15 mouse cellular contexts compared by ENCODE assay signal in genomic region chr11:54008416-54008920, GRCm38 (mm10). TPM values are rescaled to one million over a fixed set of nuclear protein-coding genes. Genes with fewer than 3 reads are reported as not detected.
DNase-seq lines count a peak whose midpoint lies in the region; ATAC-seq lines count a peak whose summit lies in the region.
"Had no signal": no experiment of that assay in that cellular context is flagged by ENCODE, and none has a peak within 500 bp of the region (broad histone marks: within the 10 kb centered on the region; RNA-seq: fewer than 3 reads in every experiment).

No protein-coding gene starts in this region.

- H3K9ac ChIP-seq in limb, embryonic 11.5 days (ENCODE audit: low read length) = no peak overlapping the region
- H3K9ac ChIP-seq in embryonic facial prominence, embryonic 14.5 days (ENCODE audit: low read depth, low read length) = no peak overlapping the region
- H3K9ac ChIP-seq: limb, embryonic 13.5 days; neural tube, embryonic 13.5 days had no signal

- WGBS in limb, embryonic 11.5 days = 63% methylated on average over 10 of the region's 10 CpGs
- WGBS in limb, embryonic 10.5 days = 69% methylated on average over 10 of the region's 10 CpGs
- 42% methylated on average over 10 of the region's 10 CpGs for WGBS in embryonic facial prominence, embryonic 14.5 days

- H3K27me3 ChIP-seq in limb, embryonic 11.5 days (ENCODE audit: control insufficient read depth, insufficient read depth, low read length) = no peaks in the 10 kb centered on the region
- H3K27me3 ChIP-seq in limb, embryonic 10.5 days (ENCODE audit: low read depth, poor library complexity, severe bottlenecking) = no peaks in the 10 kb centered on the region
- H3K27me3 ChIP-seq in embryonic facial prominence, embryonic 14.5 days (replicated peaks; ENCODE audit: control insufficient read depth, insufficient read depth, low read length) = no peaks in the 10 kb centered on the region
- H3K27me3 ChIP-seq: limb, embryonic 13.5 days; neural tube, embryonic 13.5 days had no signal

- no peak for ATAC-seq in limb, embryonic 11.5 days (ENCODE audit: insufficient number of reproducible peaks, low FRiP score, low TSS enrichment, low read depth)
- ATAC-seq in embryonic facial prominence, embryonic 14.5 days (ENCODE audit: low read depth) = no peak
- ATAC-seq: forebrain, embryonic 14.5 days; midbrain, embryonic 16.5 days had no signal

- no peak overlapping the region for H3K27ac ChIP-seq in limb, embryonic 11.5 days (replicated peaks; ENCODE audit: low read depth, low read length)
- H3K27ac ChIP-seq in limb, embryonic 10.5 days = no peak overlapping the region
- H3K27ac ChIP-seq in embryonic facial prominence, embryonic 14.5 days (replicated peaks; ENCODE audit: low read depth, low read length) = peak overlapping the region; percentile 15; the same call in 1 of the 2 replicates
- H3K27ac ChIP-seq: limb, embryonic 13.5 days; macrophage; neural tube, embryonic 13.5 days had no signal

- DNase-seq in adrenal gland, adult 2 months = peak; percentile 17
- no peak for DNase-seq in adrenal gland, adult 18-20 months (ENCODE audit: low spot score in 2 of 2)
- peak; percentile 49 to 75 for DNase-seq in heart, adult 18-20 months
- no peak for DNase-seq in heart, postnatal 10 days
- peak; percentile 27 for DNase-seq in limb, embryonic 11.5 days (ENCODE audit: low spot score)
- DNase-seq in limb, embryonic 10.5 days (ENCODE audit: low spot score) = no peak
- peak; percentile 46 for DNase-seq in embryonic facial prominence, embryonic 14.5 days (ENCODE audit: low spot score)
- no peak for DNase-seq in spleen, postnatal 36 days (ENCODE audit: low spot score in 2 of 2)
- DNase-seq: heart, postnatal 4 days; right cerebral cortex, adult 18-20 months had no signal

- no peaks in the 10 kb centered on the region for H3K9me3 ChIP-seq in limb, embryonic 11.5 days (ENCODE audit: control insufficient read depth, low read length)
- no peaks in the 10 kb centered on the region for H3K9me3 ChIP-seq in limb, embryonic 10.5 days (replicated peaks)
- H3K9me3 ChIP-seq in embryonic facial prominence, embryonic 14.5 days (ENCODE audit: control insufficient read depth, low read length) = no peaks in the 10 kb centered on the region
- H3K9me3 ChIP-seq: limb, embryonic 13.5 days; neural tube, embryonic 13.5 days had no signal

- no peak overlapping the region for H3K4me3 ChIP-seq in limb, embryonic 11.5 days (ENCODE audit: low read depth, low read length)
- no peak overlapping the region for H3K4me3 ChIP-seq in limb, embryonic 10.5 days
- no peak overlapping the region for H3K4me3 ChIP-seq in embryonic facial prominence, embryonic 14.5 days (ENCODE audit: low read depth, low read length)
- H3K4me3 ChIP-seq: limb, embryonic 13.5 days; neural tube, embryonic 13.5 days had no signal

- no peak overlapping the region for H3K4me2 ChIP-seq in limb, embryonic 11.5 days (ENCODE audit: low read depth, severe bottlenecking)
- no peak overlapping the region for H3K4me2 ChIP-seq in embryonic facial prominence, embryonic 14.5 days (ENCODE audit: low read depth, low read length)
- H3K4me2 ChIP-seq: limb, embryonic 13.5 days; neural tube, embryonic 13.5 days had no signal

- intact Hi-C loops in heart, postnatal 10 days (cut with DNase I) = loop anchor here (10.0 kb wide), 1 partner anchor 526 kb away; no protein-coding TSS in a partner anchor

- no peaks in the 10 kb centered on the region; the same call in 1 of the 2 replicates for H3K4me1 ChIP-seq in limb, embryonic 11.5 days (ENCODE audit: control insufficient read depth, insufficient read depth, low read length)
- H3K4me1 ChIP-seq in limb, embryonic 10.5 days = peaks cover 15% of the 10 kb centered on the region
- peaks cover 13% of the 10 kb centered on the region; the same call in 1 of the 2 replicates for H3K4me1 ChIP-seq in embryonic facial prominence, embryonic 14.5 days (ENCODE audit: control insufficient read depth, insufficient read depth, low read length)
- H3K4me1 ChIP-seq: neural tube, embryonic 13.5 days had no signal

- no peaks in the 10 kb centered on the region for H3K36me3 ChIP-seq in limb, embryonic 11.5 days (ENCODE audit: control insufficient read depth, insufficient read depth, low read length)
- H3K36me3 ChIP-seq in limb, embryonic 10.5 days = no peaks in the 10 kb centered on the region
- no peaks in the 10 kb centered on the region for H3K36me3 ChIP-seq in embryonic facial prominence, embryonic 14.5 days (ENCODE audit: control insufficient read depth, insufficient read depth, low read length)
- H3K36me3 ChIP-seq: limb, embryonic 13.5 days; neural tube, embryonic 13.5 days had no signal

RNA-seq across cellular contexts. Expression of gene Slc22a4, which starts 19.4 kb away (rescaled TPM):
- 10 to 100 TPM in 1 of 2 experiments, 1 to 10 TPM in 1; 7.1 to 10.8 TPM for total RNA-seq in adrenal gland, adult 2 months (2021)
- polyA plus RNA-seq in adrenal gland, adult 2 months (2012; rRNA removed) = 7.1 and 10.3 TPM in 2 replicates
- 1 to 10 TPM; 7.4 to 7.8 TPM for total RNA-seq in adrenal gland, adult 18-20 months (2021)
- total RNA-seq in heart, adult 18-20 months (2021) = 1 to 10 TPM; 4.6 to 5.8 TPM
- total RNA-seq in heart, postnatal 10 days (2021) = 1 to 10 TPM; 1.9 to 2.2 TPM
- polyA plus RNA-seq in limb, embryonic 11.5 days (2014; fragmentation: Nextera tagmentation; extraction: Ambion mirVana) = 0.89 and 1.1 TPM in 2 replicates
- polyA plus RNA-seq in limb, embryonic 10.5 days (2016; fragmentation: Nextera tagmentation; extraction: Ambion mirVana) = 1.1 TPM in 2 replicates
- polyA plus RNA-seq in embryonic facial prominence, embryonic 14.5 days (2014; fragmentation: Nextera tagmentation; extraction: Ambion mirVana) = 1.7 and 2.3 TPM in 2 replicates

RNA-seq across cellular contexts. Expression of gene Slc22a21, which starts 28.3 kb away (rescaled TPM):
- 1 to 10 TPM; 2.8 to 5.3 TPM for total RNA-seq in adrenal gland, adult 2 months (2021)
- 3.3 and 3.9 TPM in 2 replicates for polyA plus RNA-seq in adrenal gland, adult 2 months (2012; rRNA removed)
- total RNA-seq in adrenal gland, adult 18-20 months (2021) = 1 to 10 TPM; 3.5 to 6.5 TPM
- total RNA-seq in heart, adult 18-20 months (2021) = 1 to 10 TPM; 1.0 to 1.7 TPM
- 1 to 10 TPM; 2.1 to 2.2 TPM for total RNA-seq in heart, postnatal 10 days (2021)
- polyA plus RNA-seq in limb, embryonic 11.5 days (2014; fragmentation: Nextera tagmentation; extraction: Ambion mirVana) = 2.6 and 2.9 TPM in 2 replicates
- polyA plus RNA-seq in limb, embryonic 10.5 days (2016; fragmentation: Nextera tagmentation; extraction: Ambion mirVana) = 2.4 and 2.8 TPM in 2 replicates
- polyA plus RNA-seq in embryonic facial prominence, embryonic 14.5 days (2014; fragmentation: Nextera tagmentation; extraction: Ambion mirVana) = 4.0 and 4.9 TPM in 2 replicates

Comparison
In these comparisons a context has a peak if more than half of its experiments do, and no peak if none do; other contexts are left out.
1. DNase-seq: peak in adrenal gland, adult 2 months (single experiment), heart, adult 18-20 months (2 of 2), limb, embryonic 11.5 days (single experiment) and embryonic facial prominence, embryonic 14.5 days (single experiment); none in adrenal gland, adult 18-20 months (0 of 2), heart, postnatal 10 days (0 of 2), limb, embryonic 10.5 days (single experiment) and spleen, postnatal 36 days (0 of 2).